Mouse (Mus musculus) CD8-positive naive resting alpha-beta T cell, adult 2 months (primary cell): ENCODE data around the gene Cela1.

Experiments
- DNase-seq, 2 experiments: peaks; one replicate each; pipeline ENCODE4 v3.0.0; 2022; ENCODE audit warnings: low read depth in 2 of 2, low spot score in 2 of 2

Cela1 gene

DNA sequence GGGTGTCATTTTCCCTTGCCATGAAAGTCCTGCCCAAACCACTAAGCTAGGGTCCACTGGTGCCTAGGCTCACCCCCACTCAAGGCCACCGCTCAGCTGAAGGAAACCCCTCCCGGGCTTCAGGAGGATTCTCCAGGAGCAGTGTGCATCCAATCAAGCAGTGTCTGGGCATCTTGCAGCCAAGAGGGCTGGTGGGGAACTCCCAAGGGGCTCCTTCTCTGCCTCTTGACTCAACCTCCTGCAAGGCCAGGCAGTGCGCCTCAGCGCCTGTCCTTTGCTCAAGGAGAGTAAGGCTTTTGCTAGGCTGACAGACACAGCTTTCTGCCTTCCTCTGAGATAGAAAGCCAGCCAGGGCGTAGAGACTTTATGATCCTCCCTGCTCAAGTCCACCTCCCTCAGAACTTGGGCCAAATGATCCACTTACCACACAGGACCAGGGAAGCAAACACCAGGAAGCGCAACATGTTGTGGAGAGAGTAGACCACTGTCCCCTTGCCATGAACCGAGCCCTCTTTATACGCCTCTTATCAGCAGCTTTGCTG is at the start of gene Cela1:
TSS of gene Cela1 (minus strand) at position 492 of the 542 bp plus-strand sequence.
- no peak for DNase-seq

DNA sequence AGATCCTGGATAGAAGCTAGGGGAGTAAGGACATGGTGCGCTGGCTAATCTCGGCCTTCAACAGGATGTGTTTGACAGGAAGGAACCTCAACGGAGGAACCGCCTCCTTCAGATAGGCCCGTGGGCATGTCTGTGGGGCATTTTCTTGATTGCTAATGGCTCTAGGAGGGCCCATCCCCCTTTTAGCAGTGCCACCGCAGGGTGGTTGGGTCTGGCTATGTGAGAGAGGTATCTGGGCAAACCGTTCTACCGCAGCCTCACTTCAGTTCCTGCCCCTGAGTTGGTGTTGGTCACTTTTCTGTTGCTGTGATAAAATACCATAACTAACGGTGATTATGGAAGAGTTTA is 48.2 kb upstream of the Cela1 start:
- DNase-seq: no peak

DNA sequence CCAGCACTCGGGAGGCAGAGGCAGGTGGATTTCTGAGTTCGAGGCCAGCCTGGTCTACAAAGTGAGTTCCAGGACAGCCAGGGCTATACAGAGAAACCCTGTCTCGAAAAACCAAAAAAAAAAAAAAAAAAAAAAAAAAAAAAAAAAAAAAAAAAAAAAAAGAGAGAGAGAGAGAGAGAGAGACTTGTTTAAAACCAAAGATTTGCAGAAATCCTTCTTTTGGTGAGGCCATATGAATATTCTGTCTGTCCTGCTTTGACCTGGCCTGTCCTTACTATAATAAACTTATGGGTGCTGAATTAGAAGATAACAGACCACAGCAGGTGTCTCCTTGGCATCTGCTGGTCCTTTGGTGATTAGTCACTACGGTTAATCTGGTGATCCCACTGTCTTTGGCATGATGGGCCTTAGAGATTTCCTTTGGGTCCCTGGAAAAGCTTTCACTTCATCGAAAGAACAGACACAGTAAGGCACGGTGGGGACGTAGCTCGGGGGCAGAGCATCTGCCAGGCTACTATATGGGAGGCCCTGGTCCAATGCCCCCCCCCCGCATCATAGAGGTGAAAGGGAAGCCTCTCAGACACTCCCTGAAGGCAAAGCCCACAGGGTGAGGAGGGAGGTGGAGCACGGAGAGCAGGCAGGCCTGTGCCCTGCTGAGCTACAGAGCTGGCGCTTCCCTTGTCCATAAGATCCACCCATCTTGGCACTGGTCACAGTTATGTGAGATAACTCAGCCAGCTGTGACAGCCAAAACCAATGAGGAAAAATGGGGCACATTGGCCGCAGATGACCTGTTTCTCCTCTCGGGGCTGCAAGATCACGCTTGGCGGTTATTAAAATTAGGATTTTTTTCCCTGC is 47.6 kb upstream of the Cela1 start:
- DNase-seq: no peak

DNA sequence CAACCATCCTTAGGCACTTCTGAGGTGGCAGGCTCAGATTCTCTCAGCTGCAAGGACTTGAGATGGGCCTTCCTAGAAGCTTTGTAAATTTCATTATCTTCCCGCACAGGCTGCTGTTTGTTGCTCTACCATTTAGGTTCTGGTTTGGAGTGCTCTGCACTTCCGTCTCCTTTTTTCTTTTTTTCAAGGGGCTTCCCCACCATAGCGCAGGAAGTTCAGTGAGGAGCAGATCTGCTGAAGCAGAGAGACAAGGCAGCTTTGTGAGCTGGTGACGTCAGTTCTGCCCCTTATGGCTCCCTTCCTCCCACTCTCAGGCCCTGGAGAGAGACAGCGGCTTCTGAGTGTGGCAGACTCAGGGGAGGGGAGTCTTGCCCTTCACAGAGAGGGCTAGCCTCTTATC is 44.9 kb upstream of the Cela1 start:
- peak; percentile 69 to 77 for DNase-seq

DNA sequence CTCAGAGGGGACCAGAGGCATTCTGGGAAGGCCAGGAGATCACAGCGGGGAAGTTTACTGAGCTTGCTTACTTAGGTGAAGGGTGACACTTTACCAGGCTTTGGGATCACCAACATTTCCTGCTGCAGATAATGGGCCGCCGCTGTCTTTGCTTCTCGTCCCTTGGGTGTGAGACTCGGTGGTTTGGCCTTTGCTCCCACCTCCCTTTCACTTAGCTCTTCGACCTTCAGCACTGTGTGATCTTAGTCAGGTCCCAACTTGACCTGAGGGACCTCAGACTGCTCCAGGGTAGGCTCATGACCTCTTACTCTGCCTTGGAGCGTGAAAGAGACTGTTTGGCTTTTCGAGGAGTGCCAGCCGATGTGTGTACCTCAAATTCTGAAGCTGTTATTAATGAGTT is 43.4 kb upstream of the Cela1 start:
- DNase-seq: no peak

DNA sequence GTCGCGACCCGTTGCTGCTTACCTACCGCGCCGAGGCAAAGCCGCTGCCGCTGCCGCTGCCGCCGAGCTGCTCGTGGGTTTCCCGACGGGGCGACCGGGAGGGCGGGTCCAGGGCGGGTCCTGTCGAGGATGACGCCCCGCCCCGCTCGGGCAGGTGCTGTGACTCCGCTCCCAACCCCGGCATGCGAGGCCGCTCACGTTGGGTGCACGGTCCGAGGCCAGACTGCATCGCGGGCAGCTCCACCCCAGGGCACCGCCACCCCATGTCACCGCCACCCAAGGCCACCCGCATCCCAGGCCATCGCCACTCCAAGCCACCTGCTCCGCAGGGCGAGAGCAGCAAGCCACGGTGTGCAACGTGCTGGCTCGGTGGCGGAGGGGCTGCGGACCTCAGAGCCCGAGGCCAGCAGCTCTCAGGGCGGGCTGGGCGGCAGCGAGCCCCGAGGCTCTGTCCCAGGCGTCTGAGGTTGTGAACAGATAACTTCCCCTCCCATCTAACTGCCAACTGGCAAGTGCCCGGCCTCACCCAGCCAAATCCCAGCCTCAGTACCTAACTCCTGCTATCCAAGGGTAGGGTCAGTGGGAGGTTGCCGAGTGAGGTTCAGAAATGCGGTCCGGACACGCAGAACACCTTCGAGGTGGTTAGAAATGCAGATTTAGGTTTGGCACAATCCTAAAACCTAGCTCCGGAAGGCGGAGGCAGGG is 41.7 kb upstream of the Cela1 start, which contains the start of gene Galnt6:
TSS of gene Galnt6 (minus strand) at position 96 of the 705 bp plus-strand sequence.
- peak; percentile 53 to 68 for DNase-seq

DNA sequence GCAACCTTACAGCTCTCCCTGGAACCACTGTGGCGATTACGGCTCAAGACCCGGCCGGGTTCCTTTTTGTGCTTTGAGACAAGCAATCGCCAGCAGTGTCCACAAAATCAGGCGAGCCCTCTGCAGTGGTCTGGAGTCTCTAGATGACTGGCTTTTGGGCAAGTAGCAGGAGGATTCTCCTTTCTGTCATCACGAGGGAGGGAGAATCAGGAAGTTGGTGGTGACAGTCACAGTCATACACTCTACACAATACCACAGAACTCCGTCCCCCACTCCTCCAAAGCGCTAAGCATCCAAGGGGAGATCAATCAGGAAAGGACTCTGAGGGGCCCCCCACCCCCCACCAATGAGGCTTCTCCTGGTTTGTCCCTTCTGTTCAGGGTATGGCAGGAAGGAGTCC is 40.9 kb upstream of the Cela1 start:
- DNase-seq: no peak

DNA sequence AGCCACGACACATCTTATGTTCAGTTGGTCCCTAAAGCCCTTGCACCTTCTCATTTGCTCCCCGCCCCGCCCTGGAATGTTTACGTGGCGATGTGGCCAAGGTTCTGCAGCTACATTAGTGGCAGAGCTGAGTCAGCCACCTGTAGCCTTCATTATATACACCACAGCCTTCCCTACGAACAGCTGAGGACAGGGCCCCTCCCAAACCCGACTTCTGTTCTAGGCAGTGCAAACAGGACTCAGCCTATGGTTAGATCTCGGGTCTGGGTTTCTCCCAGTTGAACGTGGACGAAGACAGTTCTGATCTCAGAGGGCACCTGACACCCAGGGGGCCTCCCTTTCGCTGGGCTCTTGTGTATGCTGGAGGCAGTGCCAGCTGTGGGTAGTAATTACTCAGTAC is 40.1 kb upstream of the Cela1 start:
- no peak for DNase-seq

DNA sequence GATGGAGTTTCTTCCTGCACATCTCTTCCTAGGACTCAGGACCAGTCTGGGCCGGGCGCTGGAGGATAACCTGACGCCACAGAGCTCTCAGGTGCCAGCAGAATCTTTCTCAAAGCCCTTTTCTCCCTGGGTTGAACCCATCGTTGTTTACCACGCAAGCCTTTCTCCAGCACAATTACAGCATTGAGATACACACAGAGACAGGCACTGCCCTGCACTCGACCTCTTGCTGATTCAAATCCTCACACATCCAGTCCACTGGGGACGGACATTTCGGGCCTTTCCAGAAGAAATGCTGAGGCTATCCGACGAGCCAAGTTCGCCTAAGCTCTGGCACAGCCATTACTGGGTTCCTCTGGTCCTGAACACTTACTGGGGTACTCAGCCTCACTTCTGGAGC is 39.0 kb upstream of the Cela1 start:
- DNase-seq: no peak

DNA sequence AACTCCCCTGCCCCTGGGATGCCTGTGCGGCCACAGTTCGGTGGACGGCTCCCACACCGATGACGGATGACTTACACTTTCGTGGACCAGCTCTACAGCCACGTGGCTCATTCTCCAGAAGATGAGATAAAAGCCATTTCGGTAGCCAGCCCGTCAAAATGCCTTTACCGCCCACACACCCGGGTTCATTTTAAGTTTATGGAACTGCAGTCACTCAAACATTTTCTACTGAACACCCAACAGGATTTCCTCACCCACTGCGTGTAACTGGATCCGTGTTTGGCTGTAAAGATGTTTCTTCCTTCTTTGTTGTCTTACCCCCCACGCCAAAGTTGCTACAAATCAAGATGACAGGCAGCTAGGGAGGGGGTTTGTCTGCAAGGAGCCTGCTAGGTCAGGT is 35.8 kb upstream of the Cela1 start:
- peak in 1 of 2 experiments; percentile 60 for DNase-seq

DNA sequence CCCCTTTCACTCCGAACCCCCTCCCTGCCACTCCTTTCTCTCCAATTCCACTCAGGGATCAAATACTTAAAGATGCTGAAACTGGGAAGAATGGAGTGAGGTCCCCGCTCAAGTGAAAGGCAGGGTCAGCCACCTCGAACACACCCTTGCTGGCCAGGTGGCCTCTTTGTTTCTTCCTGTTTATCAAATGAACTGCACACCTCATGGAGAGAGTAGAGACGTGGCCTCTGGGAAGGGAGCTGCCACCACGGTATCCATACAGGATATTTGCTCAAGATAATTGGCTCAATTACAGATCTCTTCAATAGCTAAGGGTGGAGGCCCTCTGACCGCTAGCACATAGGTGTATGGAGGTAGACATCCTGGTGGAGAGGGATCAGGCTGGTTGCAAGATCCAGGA is 34.8 kb upstream of the Cela1 start:
- DNase-seq: no peak

DNA sequence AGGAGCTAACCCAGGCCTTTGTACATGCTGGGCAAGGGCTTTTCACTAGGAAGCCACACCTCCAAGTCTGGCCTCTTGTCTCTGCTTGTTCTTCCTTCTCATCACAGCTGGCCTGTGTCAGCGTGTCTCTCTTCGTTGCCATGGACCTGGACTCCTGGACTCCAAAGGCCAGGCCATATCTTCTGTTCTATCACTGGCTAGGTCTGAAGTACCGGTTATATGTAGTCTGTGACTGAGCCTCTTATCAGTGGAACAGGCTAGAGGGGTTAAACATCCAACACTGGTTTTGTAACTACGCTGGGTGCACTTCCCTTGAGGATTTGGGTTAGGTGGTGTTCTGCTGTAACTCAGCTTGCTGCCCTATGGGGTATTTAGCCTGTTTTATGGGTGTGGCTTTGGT is 34.3 kb upstream of the Cela1 start:
- DNase-seq: no peak

DNA sequence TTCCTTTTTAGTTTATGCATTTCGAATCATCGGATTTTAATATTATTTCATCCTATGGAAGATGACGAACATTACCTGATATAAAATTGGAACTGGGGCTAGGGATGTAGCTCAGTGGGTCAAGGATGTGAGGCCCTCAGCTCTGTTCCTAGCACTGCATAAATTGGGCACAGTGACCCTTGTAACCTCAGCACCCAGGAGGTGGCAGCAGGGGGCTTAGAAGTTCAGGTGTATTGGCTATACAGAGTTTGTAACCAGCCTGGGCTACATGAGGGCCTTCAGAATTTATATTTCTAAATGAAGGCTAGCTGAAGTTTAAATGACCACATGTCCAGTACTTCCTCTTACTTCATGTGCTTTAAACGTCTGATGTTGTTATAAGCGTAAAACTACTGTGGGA is 33.7 kb upstream of the Cela1 start:
- no peak for DNase-seq

DNA sequence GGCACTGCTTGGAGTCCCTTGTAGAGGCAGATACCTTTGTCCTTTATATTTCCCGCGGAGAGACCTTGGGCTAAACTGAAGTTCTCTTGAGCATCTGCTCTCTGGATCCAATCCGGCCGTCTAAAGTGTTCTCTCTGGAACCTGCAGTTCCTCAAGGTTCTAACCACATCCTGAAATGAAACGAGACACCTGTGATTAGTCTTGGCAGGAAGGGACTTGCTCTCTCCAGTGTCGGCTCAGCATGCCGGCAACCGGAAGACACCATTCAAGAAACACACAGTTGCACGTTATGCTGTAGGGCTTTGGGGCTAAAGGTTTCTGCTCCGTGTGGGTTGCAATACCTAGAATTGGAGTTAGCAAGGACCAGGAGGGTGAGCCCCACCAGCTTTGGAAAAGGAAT is 32.3 kb upstream of the Cela1 start:
- no peak for DNase-seq

DNA sequence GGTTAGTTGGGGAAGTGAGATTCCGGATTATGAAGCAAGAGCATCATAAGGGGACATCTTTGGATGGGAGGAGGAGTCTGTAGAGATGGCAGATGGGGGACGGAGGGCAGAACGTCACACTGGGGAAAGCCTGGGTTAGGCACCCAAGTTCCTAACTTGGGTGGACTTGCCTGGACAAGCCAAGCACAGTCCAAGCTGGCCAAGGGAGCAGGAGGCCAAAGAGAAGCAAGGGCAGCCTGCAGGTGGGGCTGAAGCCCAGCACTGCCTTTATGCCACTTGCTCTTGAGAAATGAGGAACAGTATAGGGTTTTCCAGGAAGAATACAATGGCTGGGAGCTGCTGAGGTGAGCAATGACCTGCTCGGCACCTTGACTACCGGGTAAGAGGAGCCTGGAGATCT is 31.5 kb upstream of the Cela1 start:
- DNase-seq: no peak

DNA sequence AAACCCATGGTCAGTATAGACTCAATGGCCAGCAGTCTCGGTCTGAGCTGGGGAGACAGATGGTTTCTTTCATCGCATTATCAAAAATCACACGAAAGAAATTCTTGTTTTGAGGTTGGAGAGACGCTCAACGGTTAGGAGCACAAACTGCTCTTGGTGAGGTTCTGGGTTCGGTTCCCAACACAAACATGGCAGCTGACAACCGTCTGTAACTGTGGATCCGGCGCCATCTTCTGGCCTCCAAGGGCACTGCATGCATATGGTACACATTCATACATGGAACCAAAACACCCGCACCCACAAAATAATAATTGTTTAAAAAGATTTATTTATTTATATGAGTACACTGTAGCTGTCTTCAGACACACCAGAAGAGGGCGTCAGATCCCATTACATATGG is 30.9 kb upstream of the Cela1 start:
- DNase-seq: no peak

DNA sequence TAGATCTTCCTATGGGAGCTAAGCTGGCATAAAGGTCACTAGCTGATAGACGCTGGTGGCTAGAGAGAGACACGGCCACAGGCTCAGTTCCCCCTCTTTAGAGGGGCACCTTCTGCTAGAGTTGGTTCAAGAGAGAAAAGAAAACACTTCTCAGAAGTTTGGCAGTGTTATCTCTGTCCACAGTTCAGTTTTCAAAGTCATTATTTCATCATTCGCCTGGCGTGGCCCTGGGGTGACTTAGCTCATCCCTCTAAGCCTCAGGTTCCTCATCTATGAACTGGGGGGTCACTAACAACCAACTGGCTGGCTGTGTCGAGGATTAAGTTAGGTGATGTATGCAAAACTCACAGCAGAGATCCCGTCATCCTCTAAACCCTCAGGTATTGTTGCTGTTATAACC is 30.2 kb upstream of the Cela1 start:
- DNase-seq: no peak

DNA sequence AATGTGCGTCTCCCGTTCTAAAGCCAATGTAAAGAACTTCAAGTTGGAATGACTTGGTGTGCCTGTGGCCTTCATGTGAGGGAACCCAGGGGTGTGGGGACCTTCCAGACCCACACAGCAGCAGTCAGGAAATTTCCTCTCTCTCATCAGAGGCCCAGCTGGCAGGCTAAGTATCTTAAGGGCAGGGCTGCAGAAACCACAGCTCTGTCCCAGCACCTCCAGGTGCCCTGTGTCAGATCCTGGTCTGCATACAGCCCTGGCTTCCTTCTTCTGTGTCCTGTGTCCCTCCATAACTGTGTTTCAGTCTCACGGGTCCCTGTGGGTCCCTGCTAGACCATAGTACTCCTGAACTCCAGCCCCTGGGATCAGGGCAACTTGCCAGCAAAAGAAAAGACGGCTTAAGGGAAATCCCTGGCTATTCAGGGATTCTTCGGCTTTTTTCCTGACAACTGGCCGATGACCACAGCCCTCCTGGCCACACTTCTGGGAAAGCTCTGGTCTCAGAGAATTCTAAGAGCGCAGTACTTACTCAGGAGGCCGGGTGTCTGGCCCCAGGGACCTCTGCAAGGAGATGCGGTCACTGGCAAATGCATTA is 27.8 kb upstream of the Cela1 start:
- no peak for DNase-seq

DNA sequence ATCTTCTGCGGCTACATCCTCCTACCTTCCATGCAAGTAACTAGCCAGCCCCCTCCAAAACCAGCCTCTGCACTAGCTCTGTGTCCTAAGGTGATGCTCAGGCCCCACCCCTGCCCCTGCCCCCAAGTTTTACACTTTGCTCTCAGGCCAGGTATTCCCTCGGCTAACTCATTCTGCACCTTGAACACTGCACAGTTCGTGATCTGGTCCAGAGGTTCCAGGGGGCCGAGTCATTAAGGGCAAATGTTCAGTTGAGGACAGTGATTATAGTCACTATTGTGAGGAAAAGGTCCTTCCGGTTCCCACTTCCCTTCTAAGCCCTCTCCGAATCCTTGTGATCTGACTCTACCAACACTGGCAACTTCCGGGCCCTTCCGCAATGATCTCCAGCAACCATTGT is 26.7 kb upstream of the Cela1 start:
- DNase-seq: no peak

DNA sequence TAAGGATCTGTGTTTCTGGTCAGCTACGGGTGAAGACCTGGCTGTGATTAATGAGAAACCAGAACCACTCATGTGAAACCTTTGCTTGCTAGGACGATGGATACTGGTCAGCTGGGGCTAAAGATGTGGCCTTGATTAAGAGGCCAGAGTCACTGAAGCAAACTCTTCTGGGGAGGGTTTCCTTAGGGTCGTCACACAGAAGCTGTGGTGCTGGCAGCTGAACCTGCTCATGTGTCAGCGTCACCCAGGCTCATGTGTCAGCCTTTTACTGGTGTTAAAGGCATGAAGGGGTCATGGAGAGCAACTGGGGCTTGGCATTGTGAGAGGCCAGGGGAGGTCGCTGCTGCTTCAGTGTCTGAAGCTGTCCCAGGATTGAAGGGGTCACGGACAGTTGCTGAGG is 23.1 kb upstream of the Cela1 start:
- DNase-seq: no peak

DNA sequence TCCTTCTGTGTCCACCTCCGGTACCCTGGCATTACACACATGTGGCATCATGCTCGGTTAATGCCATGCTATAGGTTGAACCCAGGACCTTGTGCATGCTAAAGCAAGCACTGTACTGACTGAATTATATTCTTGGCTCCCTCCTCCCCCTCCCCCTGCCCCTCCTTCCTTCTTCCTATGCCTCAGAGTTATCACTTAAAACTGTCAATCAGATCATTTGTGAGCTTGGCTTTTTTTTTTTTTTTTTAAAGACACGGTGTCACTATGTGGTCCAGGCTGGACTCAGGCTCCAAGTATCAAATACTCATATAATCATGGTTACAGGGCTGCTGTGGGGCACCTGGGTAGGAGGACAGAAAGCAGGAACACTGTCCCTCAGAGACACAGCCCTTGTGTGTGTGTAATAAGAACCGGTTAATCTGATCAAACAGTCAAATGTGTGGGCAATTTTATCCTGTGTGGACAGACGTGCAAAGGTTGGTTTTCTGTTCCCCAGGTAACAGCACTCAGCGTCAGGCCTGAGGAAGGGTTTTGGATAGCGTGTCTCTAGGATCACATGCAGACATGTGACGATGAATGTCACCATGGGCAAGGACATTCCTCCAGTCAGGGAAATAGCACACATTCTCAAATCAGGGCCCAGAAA is 20.8 kb upstream of the Cela1 start:
- DNase-seq: no peak

DNA sequence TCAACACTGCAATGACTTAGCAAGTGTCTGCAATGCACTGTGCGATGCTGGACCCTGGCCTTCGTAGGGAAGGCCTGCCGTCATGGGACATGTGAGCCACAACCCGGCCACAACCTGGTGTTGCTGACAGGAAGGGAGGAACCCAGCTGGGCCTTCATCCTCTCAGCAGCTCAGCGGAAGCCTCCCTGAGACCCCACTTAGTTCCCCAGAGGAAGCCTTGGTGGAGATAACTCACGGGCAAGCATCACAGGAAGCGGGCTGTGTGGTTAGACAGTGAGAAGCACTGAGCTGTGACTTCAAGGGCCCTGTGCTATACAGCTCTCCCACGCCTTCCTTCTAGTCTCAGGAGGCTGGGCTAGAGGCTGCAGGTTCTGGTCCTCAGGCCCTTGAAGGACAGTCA is 18.5 kb upstream of the Cela1 start:
- DNase-seq: peak; percentile 80 to 84
